Comparison of ENCODE assay signal across 24 mouse cellular contexts in the genomic region with DNA sequence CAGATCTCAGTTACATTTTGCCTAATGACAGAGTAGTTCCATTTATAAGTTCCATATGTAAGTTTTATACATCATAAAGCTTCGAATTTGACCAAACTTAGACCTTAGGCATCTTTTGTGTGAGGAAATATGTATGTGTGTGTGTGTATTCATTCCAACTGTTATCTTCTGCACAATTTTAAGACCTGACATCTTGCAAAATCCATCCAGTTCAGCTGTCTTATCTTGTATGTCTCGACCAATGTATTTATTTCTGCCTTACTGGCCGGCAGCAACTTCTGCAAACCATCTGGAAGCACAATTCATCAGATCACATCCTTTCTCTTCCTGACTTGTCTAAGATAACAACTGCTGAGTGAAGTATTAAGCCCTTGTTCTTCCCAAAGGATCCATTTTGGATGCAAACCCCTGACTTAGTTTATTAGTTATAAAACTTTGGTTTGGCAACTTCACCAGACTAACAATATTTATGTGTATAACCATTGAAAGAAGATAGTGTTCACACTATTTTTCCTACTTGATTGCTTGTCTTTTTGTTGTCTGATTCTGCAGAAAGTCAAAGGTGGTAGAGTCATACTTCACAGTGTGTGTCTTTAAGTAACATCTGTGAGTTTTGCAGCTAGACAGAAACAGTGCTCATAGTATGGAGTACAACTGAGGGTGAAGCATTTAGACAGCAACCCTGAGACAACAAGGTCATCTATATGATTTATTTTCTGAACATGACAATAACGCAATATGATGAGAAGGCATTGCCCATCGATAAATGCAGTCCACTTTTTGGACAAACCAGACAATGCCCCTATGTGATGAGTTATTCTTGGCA.
"Had no signal": no experiment of that assay in that cellular context is flagged by ENCODE, and none has a peak within 500 bp of the region (broad histone marks: within the 10 kb centered on the region; RNA-seq: fewer than 3 reads in every experiment).

No protein-coding gene starts in this region.

- H3K27me3 ChIP-seq: heart, embryonic 12.5 days; hindbrain, embryonic 12.5 days; intestine, embryonic 15.5 days; limb, embryonic 13.5 days had no signal

- H3K4me3 ChIP-seq: gastrocnemius, adult 2 months; heart, embryonic 10.5 days; heart, embryonic 12.5 days; hindbrain, embryonic 10.5 days; hindbrain, embryonic 12.5 days; intestine, embryonic 15.5 days; layer of hippocampus, adult 2 months; left cerebral cortex, adult 2 months; limb, embryonic 13.5 days had no signal

- H3K27ac ChIP-seq: gastrocnemius, adult 2 months; heart, embryonic 10.5 days; hindbrain, embryonic 10.5 days; hindbrain, embryonic 12.5 days; hindbrain, embryonic 14.5 days; intestine, embryonic 15.5 days; layer of hippocampus, adult 2 months; left cerebral cortex, adult 2 months; limb, embryonic 13.5 days had no signal

- ATAC-seq: hindbrain, embryonic 16.5 days; inflammation-experienced regulatory T-cells, adult 6 months; intestine, embryonic 15.5 days; intestine, postnatal 0 days had no signal

- H3K4me2 ChIP-seq: heart, embryonic 12.5 days; hindbrain, embryonic 12.5 days; hindbrain, embryonic 14.5 days; intestine, embryonic 15.5 days; limb, embryonic 13.5 days had no signal

- H3K4me1 ChIP-seq: heart, embryonic 10.5 days; heart, embryonic 12.5 days; hindbrain, embryonic 10.5 days; hindbrain, embryonic 12.5 days; intestine, embryonic 15.5 days; limb, embryonic 13.5 days had no signal

- H3K36me3 ChIP-seq: heart, embryonic 10.5 days; heart, embryonic 12.5 days; hindbrain, embryonic 10.5 days; hindbrain, embryonic 12.5 days; intestine, embryonic 15.5 days; limb, embryonic 13.5 days had no signal

- H3K9ac ChIP-seq: heart, embryonic 12.5 days; hindbrain, embryonic 12.5 days; hindbrain, embryonic 14.5 days; intestine, embryonic 15.5 days; limb, embryonic 13.5 days had no signal

- H3K9me3 ChIP-seq: heart, embryonic 10.5 days; hindbrain, embryonic 10.5 days; hindbrain, embryonic 12.5 days; intestine, embryonic 15.5 days; limb, embryonic 13.5 days had no signal

- DNase-seq: gastrocnemius, adult 2 months; gastrocnemius, postnatal 10 days; gastrocnemius, postnatal 25 days; heart, adult 18-20 months; heart, postnatal 10 days; heart, postnatal 4 days; kidney, adult 18-20 months; kidney, adult 8-10 months; kidney, postnatal 10 days; kidney, postnatal 25 days; kidney, postnatal 4 days; liver had no signal
